12 mouse cellular contexts compared by ENCODE assay signal in the genomic region with DNA sequence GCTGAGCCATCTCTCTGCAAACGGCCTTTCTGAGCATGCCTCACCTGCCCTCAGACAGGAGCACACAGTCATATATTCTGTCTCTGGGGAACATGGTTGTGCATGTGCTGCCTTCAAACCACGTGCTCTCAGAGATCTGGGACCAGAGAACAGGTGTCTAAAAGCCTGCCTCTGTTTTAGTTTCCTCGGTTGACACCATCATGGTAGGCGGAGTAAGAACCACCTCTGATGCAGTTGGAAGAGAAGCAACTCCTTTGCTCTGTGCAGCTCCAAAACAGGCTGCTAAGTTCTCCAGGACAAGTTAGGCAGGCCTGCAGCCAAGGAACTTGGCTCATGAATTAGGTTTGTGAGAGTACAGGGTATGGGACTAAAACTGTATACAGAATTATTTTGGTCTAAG.
DNase-seq lines count a peak whose midpoint lies in the region; ATAC-seq lines count a peak whose summit lies in the region.
"Had no signal": no experiment of that assay in that cellular context is flagged by ENCODE, and none has a peak within 500 bp of the region (broad histone marks: within the 10 kb centered on the region; RNA-seq: fewer than 3 reads in every experiment).

No protein-coding gene starts in this region.

- H3K4me3 ChIP-seq in intestine, embryonic 16.5 days (ENCODE audit: low read length) = no peak overlapping the region
- H3K4me3 ChIP-seq: erythroblast, embryonic 14.5 days; midbrain, embryonic 10.5 days had no signal

- H3K9me3 ChIP-seq in intestine, embryonic 16.5 days (ENCODE audit: control insufficient read depth, low read length) = no peaks in the 10 kb centered on the region
- H3K9me3 ChIP-seq: midbrain, embryonic 10.5 days had no signal

- intact Hi-C loops in left cerebral cortex, postnatal 14 days (cut with DNase I) = no loop called here

- H3K4me2 ChIP-seq in intestine, embryonic 16.5 days (ENCODE audit: low read depth, low read length) = no peak overlapping the region

- H3K27me3 ChIP-seq in intestine, embryonic 16.5 days (replicated peaks; ENCODE audit: control insufficient read depth, insufficient read depth, low read length) = no peaks in the 10 kb centered on the region

- H3K36me3 ChIP-seq in intestine, embryonic 16.5 days (ENCODE audit: control insufficient read depth, insufficient read depth, low read length) = no peaks in the 10 kb centered on the region
- H3K36me3 ChIP-seq: midbrain, embryonic 10.5 days had no signal

- no peak overlapping the region for H3K27ac ChIP-seq in intestine, embryonic 16.5 days (ENCODE audit: low read length)
- H3K27ac ChIP-seq: midbrain, embryonic 10.5 days had no signal

- DNase-seq in frontal cortex, postnatal 25 days (ENCODE audit: low spot score in 2 of 2) = no peak
- DNase-seq in right cerebral cortex, adult 2 months (ENCODE audit: low spot score in 2 of 2) = peak; percentile 28 to 52
- no peak for DNase-seq in right cerebral cortex, postnatal 14 days
- DNase-seq in left cerebral cortex, postnatal 14 days (ENCODE audit: low spot score in 2 of 2) = peak; percentile 49 to 51
- DNase-seq in thymus, postnatal 25 days = peak; percentile 15
- no peak for DNase-seq in embryo, embryonic 11 days
- DNase-seq: kidney, postnatal 36 days; liver, postnatal 0 days had no signal

- H3K9ac ChIP-seq in intestine, embryonic 16.5 days (ENCODE audit: low read depth, low read length) = no peak overlapping the region

- peaks cover 20% of the 10 kb centered on the region for H3K4me1 ChIP-seq in intestine, embryonic 16.5 days (ENCODE audit: control insufficient read depth, insufficient read depth, low read length)

- peak; percentile 94 for ATAC-seq in frontal cortex, adult (ENCODE audit: low TSS enrichment)
- ATAC-seq in intestine, embryonic 16.5 days = no peak
- ATAC-seq: liver, postnatal 0 days had no signal

- WGBS in intestine, embryonic 16.5 days = 81% methylated on average over 4 of the region's 4 CpGs

Comparison
In these comparisons a context has a peak if more than half of its experiments do, and no peak if none do; other contexts are left out.
1. DNase-seq: peak in right cerebral cortex, adult 2 months (2 of 2), left cerebral cortex, postnatal 14 days (2 of 2) and thymus, postnatal 25 days (single experiment); none in frontal cortex, postnatal 25 days (0 of 2), right cerebral cortex, postnatal 14 days (single experiment) and embryo, embryonic 11 days (single experiment).